Mouse (Mus musculus) kidney, postnatal 0 days (tissue): ENCODE data around the gene Tprg. TPM values are rescaled to one million over a fixed set of nuclear protein-coding genes. Genes with fewer than 3 reads are reported as not detected.

Experiments used
- ATAC-seq: fragments of 200-750 bp; cut with Nextera tagmentation; replicated peaks from 2 replicates; pipeline ENCODE4 v1.8.0; 2017; ENCODE audit warnings: low read depth, moderate number of reproducible peaks, moderate TSS enrichment, moderate library complexity; ENCODE audit not compliant: low FRiP score
- DNase-seq: peaks from one replicate; pipeline ENCODE4 v3.0.0-alpha.2; 2016; ENCODE audit warnings: low spot score
- H3K27ac ChIP-seq: fragments of 300-500 bp; sonication (generic); 2 replicates; pipeline ENCODE4 v1.5.1; 2014; ENCODE audit warnings: mild to moderate bottlenecking
- H3K27me3 ChIP-seq: fragments of 300-500 bp; sonication (generic); 2 replicates; pipeline ENCODE4 v1.6.1; 2014; ENCODE audit warnings: low read length, mixed read lengths; ENCODE audit not compliant: insufficient read depth
- H3K36me3 ChIP-seq: fragments of 300-500 bp; sonication (generic); 2 replicates; pipeline ENCODE4 v1.6.1; 2014; ENCODE audit warnings: low read length, mixed read lengths; ENCODE audit not compliant: insufficient read depth
- H3K4me1 ChIP-seq: fragments of 300-500 bp; sonication (generic); replicated peaks from 2 replicates; pipeline ENCODE4 v1.6.1; 2014; ENCODE audit warnings: antibody characterized with exemption, low read length, mixed read lengths; ENCODE audit not compliant: insufficient read depth
- H3K4me2 ChIP-seq: fragments of 300-500 bp; sonication (generic); 2 replicates; pipeline ENCODE4 v1.6.1; 2014; ENCODE audit warnings: mild to moderate bottlenecking, low read length, moderate library complexity, mixed read lengths
- H3K4me3 ChIP-seq: fragments of 300-500 bp; sonication (generic); replicated peaks from 2 replicates; pipeline ENCODE4 v1.5.1; 2014; ENCODE audit warnings: low read depth, low read length
- H3K9ac ChIP-seq: fragments of 300-500 bp; sonication (generic); 2 replicates; pipeline ENCODE4 v1.6.1; 2014; ENCODE audit warnings: low read depth, low read length
- H3K9me3 ChIP-seq: fragments of 300-500 bp; sonication (generic); replicated peaks from 2 replicates; pipeline ENCODE4 v1.6.1; 2016; ENCODE audit warnings: low read length, inconsistent platforms, mixed read lengths
- CTCF ChIP-seq: IDR thresholded peaks from 2 replicates; pipeline ENCODE4 v1.5.1; 2016; ENCODE audit warnings: antibody characterized with exemption, low read depth, mild to moderate bottlenecking, moderate library complexity
- WGBS: fragments of 180-500 bp; shearing (Covaris S2); extraction: QIAGEN DNeasy Blood & Tissue Kit; methylation state at CpG from one replicate; pipeline ENCODE4 v1.1.7; 2014; 5-methylcytosine and 5-hydroxymethylcytosine counted together
- polyA plus RNA-seq: library from polyadenylated mRNA; unstranded; fragments of >200 nt; fragmentation: Nextera tagmentation; extraction: Ambion mirVana; gene quantifications from 2 replicates; pipeline ENCODE4 v1.2.1, GENCODE M21; 2015

Gene Tprg
- polyA plus RNA-seq: 0.14 TPM in 1 of 2 replicates, not detected in the other

DNA sequence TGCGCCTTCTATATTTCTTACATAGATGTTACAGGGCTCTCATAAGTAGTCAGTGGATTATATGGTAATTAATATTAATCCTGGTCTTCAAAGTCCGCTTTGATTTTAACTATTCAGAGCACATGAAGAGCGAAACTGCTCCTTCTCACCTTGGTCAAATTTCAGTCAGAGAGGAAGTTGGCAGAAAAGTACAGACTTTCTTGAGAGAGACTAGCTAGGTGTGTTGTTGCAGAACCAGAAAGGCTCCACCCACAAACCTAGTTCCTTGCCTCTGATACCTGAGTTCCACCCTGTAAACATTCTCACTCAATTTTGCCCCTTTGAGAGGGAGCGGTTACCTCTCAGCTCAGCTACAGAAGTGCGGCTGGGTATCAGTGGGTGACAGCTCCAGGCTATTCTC is at the start of gene Tprg:
TSS of gene Tprg (plus strand) at position 301 of the 400 bp plus-strand sequence.
- no peak within 1 kb of the TSS for H3K4me2 ChIP-seq
- no peak for DNase-seq
- 94% methylated on average over 5 of the region's 5 CpGs for WGBS
- TF ChIP-seq CTCF: no peak
- no peak within 1 kb of the TSS for H3K4me3 ChIP-seq
- no peaks in the 10 kb centered on the region for H3K4me1 ChIP-seq
- H3K36me3 ChIP-seq: no peaks in the 10 kb centered on the region
- no peak within 1 kb of the TSS for H3K9ac ChIP-seq
- no peak within 1 kb of the TSS for H3K27ac ChIP-seq
- H3K9me3 ChIP-seq: no peaks in the 10 kb centered on the region
- H3K27me3 ChIP-seq: no peaks in the 10 kb centered on the region
- ATAC-seq: no peak

DNA sequence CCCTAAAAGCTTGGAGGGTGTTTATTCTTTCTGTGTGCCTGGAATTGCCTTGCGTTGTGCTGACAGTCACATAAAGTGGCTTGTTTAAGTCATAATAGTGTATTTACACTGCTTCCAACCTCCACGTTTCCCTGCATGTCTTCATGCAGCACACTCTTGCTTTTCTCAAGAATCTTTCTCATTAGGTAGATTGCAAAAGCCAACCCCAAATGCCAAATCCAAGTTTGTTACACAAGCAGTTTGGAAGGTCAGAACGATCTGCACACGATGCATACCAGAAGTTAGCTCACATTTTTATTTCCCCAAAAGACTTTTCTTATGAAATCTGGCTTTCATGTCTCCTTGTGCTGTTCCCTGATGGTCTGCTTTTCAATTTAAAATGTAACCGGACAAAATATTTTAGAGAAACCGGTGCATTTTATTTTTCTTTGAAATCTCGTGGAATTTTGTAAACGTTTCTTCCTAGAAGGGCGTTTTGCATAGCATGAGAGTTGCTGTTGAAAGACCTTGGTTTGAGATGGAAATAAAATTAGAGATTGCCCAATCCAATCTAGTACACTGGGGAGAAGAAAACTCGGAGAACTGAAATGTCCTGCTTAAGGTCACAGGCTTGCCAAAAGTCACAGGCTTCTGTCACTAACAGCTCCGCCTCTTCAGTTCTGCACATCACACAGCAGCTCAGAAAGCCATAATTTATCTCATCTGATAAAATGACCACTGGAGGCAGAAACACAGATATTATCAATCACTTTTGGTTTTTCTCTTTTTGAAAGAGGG is 48.2 kb upstream of the Tprg start:
- Histone ChIP-seq H3K4me1 (no peaks in the 10 kb centered on the region), H3K9ac (no peak overlapping the region), H3K4me2 (no peak overlapping the region), H3K4me3 (no peak overlapping the region), H3K27me3 (no peaks in the 10 kb centered on the region), H3K9me3 (no peaks in the 10 kb centered on the region), H3K27ac (no peak overlapping the region), H3K36me3 (no peaks in the 10 kb centered on the region)
- DNase-seq (no peak), ATAC-seq (no peak)
- no peak for TF ChIP-seq CTCF
- 70% methylated on average over 11 of the region's 11 CpGs for WGBS

DNA sequence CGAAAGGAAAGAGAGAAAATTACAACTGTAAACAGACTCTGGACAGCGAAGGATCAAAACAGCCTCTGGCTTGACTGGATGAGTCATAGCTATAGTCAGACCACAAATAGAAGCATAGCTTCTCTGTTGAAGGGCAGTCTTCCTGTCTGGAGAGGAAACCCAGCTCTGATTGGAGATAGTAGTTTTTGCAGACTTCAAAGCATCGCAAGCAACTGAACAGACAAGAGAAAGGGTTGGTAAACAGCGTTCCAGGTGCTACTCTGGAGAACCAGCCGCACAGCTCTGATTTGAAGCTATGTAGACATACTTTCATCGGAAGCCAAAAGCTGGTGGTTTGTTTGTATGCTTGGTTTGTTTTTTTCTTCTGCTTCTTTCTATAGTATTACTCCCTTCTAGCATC is 37.7 kb upstream of the Tprg start:
- DNase-seq (peak; percentile 20), ATAC-seq (no peak)
- no peak overlapping the region for H3K4me3 ChIP-seq
- no peaks in the 10 kb centered on the region for H3K9me3 ChIP-seq
- WGBS: 71% methylated on average over 6 of the region's 6 CpGs
- no peak overlapping the region for H3K27ac ChIP-seq
- H3K36me3 ChIP-seq: no peaks in the 10 kb centered on the region
- H3K4me1 ChIP-seq: no peaks in the 10 kb centered on the region
- no peak overlapping the region for H3K4me2 ChIP-seq
- TF ChIP-seq CTCF: no peak
- no peaks in the 10 kb centered on the region for H3K27me3 ChIP-seq
- no peak overlapping the region for H3K9ac ChIP-seq

DNA sequence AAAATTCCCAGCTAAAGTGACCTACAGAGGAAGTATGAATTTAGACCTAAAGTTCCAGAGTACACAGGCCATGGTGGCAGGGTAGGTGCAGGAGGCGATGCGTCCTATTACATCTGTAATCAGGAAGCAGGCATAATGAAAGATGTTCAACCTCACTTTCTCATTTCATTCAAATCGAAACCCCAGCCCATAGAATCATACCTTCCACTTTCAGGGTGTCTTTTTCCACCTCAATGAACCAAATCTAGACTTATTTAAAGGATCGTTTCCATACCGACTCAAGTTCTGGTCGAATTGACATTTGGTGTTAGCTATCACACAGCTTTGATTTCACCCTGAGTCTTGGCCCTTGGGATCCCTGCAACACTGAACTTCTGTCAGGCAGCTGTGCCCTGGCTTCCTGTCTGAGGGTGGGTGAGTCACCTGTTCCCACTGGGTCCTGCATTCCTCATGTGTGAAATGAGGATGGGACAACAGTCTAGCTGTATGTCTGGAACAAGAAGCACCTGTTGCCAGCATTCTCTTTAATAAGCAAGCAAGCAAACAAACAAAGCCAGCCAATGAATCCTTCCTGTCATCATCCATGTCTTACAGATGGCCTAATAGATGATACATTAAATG is 36.4 kb upstream of the Tprg start:
- TF ChIP-seq CTCF: no peak
- Histone ChIP-seq H3K9ac (no peak overlapping the region), H3K4me3 (no peak overlapping the region), H3K27me3 (no peaks in the 10 kb centered on the region), H3K9me3 (no peaks in the 10 kb centered on the region), H3K36me3 (no peaks in the 10 kb centered on the region), H3K4me2 (no peak overlapping the region), H3K27ac (no peak overlapping the region), H3K4me1 (no peaks in the 10 kb centered on the region)
- WGBS: 75% methylated on average over 6 of the region's 6 CpGs
- DNase-seq (no peak), ATAC-seq (no peak)

DNA sequence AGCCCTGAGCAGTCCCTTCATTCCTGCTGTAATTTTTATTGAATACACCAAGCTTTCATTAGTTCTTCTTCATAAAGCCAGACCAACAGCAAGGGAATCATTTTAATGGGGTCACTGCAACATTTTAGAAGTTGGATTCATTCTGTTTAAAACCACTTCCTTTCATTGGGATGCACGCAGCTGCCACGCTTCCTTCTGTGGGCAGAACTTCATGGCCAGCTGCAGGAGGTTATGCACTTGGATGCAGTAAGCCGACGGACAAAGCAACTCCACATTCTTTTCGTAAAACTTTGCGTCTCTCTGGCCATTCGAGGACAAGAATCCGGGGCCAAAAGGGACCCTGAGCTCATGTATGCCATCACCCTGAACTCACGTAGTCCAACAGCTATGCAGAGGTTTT is 35.5 kb upstream of the Tprg start:
- H3K27ac ChIP-seq: no peak overlapping the region
- no peaks in the 10 kb centered on the region for H3K4me1 ChIP-seq
- no peaks in the 10 kb centered on the region for H3K9me3 ChIP-seq
- H3K36me3 ChIP-seq: no peaks in the 10 kb centered on the region
- ATAC-seq: no peak
- WGBS: 82% methylated on average over 9 of the region's 9 CpGs
- DNase-seq: no peak
- H3K4me3 ChIP-seq: no peak overlapping the region
- no peak overlapping the region for H3K4me2 ChIP-seq
- TF ChIP-seq CTCF: no peak
- H3K27me3 ChIP-seq: no peaks in the 10 kb centered on the region
- no peak overlapping the region for H3K9ac ChIP-seq

DNA sequence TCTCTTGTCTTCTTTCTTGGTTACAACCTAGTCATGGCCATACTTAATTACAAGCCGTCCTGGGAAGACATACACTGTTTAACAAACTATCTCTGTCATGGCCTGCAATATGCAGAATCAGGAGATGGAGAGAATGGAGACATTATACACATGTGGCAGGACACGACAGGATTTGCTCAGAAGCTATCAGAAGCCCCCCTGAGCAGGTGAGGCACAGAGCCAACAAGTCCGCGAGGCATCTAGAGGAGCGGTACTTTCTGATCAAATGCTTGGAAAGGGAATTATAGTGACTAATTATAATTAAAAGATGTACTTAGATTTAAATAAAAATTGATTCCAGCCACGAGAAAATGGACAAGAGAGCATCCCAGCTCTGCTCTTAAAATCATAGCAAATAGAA is 32.0 kb upstream of the Tprg start:
- no peak for ATAC-seq
- H3K4me3 ChIP-seq: no peak overlapping the region
- DNase-seq: no peak
- H3K9ac ChIP-seq: no peak overlapping the region
- no peaks in the 10 kb centered on the region for H3K36me3 ChIP-seq
- H3K27me3 ChIP-seq: no peaks in the 10 kb centered on the region
- TF ChIP-seq CTCF: no peak
- no peaks in the 10 kb centered on the region for H3K9me3 ChIP-seq
- no peak overlapping the region for H3K4me2 ChIP-seq
- H3K27ac ChIP-seq: no peak overlapping the region
- 81% methylated on average over 6 of the region's 6 CpGs for WGBS
- H3K4me1 ChIP-seq: no peaks in the 10 kb centered on the region
